Mouse (Mus musculus) erythroblast, embryonic 14.5 days (primary cell): ENCODE data around the gene Mlph.

Experiments
- GATA1 ChIP-seq: IDR thresholded peaks from 2 replicates; pipeline ENCODE4 v1.6.1; 2012; ENCODE audit warnings: low read length, inconsistent platforms, mixed read lengths
- TAL1 ChIP-seq: IDR thresholded peaks from 3 replicates; pipeline ENCODE4 v1.6.1; 2012; ENCODE audit warnings: low read length, inconsistent platforms, mixed read lengths

- TF ChIP-seq TAL1 (no peak), GATA1 (no peak)
Observed at GRCm38 (mm10) chr1:90913231-90913630, 1.7 kb upstream of the Mlph start.
